Mouse (Mus musculus): ENCODE results near the gene Exoc2. TPM values are rescaled to one million over a fixed set of nuclear protein-coding genes. Genes with fewer than 3 reads are reported as not detected.

Gene Exoc2
- polyA plus RNA-seq, 1 experiment, result 0.41 TPM

DNA sequence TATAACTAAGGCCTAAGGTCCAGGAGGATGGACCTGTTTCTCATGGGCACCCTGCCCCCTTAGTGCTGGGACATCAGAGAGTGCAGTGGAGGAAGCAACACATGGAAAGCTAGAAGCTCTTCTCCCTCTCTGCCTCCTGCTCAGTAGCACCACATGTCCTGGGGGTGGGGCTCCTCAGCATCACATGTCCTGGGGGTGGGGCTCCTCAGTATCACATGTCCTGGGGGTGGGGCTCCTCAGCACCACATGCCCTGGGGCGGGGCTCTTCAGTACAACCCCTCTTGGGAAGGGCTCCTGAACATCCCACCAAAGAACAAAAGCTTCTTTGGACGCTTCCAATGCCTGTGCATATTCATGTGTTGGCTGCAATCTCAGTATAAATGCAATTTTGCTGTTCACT lies 186.3 kb downstream of the Exoc2 start:
- H3K27me3 ChIP-seq (ENCODE audit: control insufficient read depth), result no peaks in the 10 kb centered on the region
- TF ChIP-seq GATA1 (IDR thresholded peaks at IDR 0.05; ENCODE audit: low read length), result no peak
- no peak for TF ChIP-seq TAL1 (IDR thresholded peaks at IDR 0.05; ENCODE audit: low read length)
- H3K4me1 ChIP-seq (ENCODE audit: control insufficient read depth), result no peaks in the 10 kb centered on the region
- no peak overlapping the region for H3K4me3 ChIP-seq (replicated peaks)
- H3K9me3 ChIP-seq (ENCODE audit: control insufficient read depth, low read length), result no peaks in the 10 kb centered on the region
- no peaks in the 10 kb centered on the region for H3K36me3 ChIP-seq (ENCODE audit: control insufficient read depth)

DNA sequence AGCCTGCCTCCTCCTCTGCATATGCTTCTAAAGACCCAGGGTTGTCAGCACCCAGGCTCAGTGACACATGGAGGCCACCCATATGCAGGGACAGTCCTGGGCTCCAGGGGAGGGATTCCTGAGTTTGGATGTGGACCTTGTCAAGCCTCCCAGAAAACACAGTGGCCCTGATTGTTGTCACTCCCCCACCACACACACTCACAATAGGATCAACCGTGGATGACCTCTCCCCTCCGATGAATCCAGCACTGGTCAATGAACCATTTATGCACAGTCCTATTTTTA lies 186.9 kb downstream of the Exoc2 start:
- H3K4me1 ChIP-seq (ENCODE audit: control insufficient read depth), result no peaks in the 10 kb centered on the region
- no peaks in the 10 kb centered on the region for H3K36me3 ChIP-seq (ENCODE audit: control insufficient read depth)
- TF ChIP-seq GATA1 (IDR thresholded peaks at IDR 0.05; ENCODE audit: low read length), result no peak
- H3K27me3 ChIP-seq (ENCODE audit: control insufficient read depth), result no peaks in the 10 kb centered on the region
- no peak overlapping the region for H3K4me3 ChIP-seq (replicated peaks)
- no peaks in the 10 kb centered on the region for H3K9me3 ChIP-seq (ENCODE audit: control insufficient read depth, low read length)

DNA sequence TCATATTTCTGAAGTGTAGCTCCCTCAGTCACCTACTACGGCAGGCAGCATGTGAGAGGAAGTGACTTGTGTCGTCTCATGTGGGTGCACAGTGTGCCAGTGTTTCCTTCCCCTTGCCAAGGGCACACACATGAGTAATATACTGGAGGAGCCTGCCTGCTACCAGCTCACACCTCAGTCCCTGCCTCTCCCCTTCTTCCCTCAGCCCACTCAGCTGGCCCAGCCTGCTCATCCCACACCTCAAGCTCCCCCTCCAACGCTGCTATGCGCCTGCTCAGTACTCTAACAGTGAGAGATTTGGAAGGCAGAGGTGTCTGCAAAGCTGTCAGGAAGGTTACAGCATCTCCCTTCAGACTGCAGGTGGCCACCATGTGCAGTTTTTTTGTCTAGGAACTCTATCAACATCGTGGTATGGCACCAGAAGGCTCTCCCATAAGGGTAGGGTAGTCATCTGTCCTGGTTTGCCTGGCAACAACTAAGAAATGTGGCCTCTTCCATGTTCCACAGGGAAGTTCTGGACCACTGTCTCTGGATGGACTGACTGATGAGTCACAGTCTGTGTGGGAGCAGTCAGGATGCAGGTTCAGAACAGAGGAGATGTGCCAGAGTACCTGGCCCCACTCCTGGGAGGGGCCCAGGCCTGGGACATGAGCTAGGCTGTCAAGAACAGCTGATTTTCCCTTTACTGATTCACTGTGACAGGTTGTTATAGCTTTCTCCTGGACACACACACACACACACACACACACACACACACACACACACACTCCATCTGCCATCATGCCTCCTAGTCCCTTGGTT lies 187.5 kb downstream of the Exoc2 start:
- Histone ChIP-seq H3K4me1 (ENCODE audit: control insufficient read depth) (no peaks in the 10 kb centered on the region), H3K27me3 (ENCODE audit: control insufficient read depth) (no peaks in the 10 kb centered on the region), H3K36me3 (ENCODE audit: control insufficient read depth) (no peaks in the 10 kb centered on the region), H3K4me3 (replicated peaks) (no peak overlapping the region), H3K9me3 (ENCODE audit: control insufficient read depth, low read length) (no peaks in the 10 kb centered on the region)
- TF ChIP-seq TAL1 (IDR thresholded peaks at IDR 0.05; ENCODE audit: low read length) (no peak), GATA1 (IDR thresholded peaks at IDR 0.05; ENCODE audit: low read length) (no peak)

DNA sequence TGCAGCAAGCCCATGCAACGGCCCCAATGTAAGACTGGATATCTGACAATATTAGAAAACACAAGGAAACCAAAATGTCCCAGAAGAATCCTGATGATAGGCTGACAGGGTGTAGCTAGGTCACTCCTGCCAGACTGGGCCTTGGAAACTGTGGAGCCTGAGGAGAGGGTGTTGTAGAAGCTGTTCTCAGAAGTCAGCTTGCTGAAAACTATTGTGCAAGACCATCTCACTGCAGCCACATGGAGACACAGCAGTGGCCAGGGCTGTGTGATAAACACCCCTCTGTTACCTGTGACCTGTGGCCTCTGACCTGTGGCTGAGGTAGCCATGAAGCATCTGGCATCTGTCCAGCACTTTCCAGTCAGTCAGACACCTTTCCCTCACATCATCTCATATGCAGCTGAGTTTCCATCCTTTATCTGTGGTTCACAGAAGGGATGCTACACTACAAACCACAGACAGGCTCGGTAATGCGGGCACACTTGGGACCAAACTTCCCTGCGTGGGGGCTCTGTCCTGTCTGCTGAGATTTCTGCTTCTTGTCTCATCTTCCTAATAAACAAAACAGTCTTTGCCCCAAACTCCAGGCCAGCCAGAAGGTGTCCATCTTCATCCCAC lies 188.4 kb downstream of the Exoc2 start:
- Histone ChIP-seq H3K9me3 (ENCODE audit: control insufficient read depth, low read length) (no peaks in the 10 kb centered on the region), H3K36me3 (ENCODE audit: control insufficient read depth) (no peaks in the 10 kb centered on the region), H3K27me3 (ENCODE audit: control insufficient read depth) (no peaks in the 10 kb centered on the region), H3K4me1 (ENCODE audit: control insufficient read depth) (no peaks in the 10 kb centered on the region), H3K4me3 (replicated peaks) (no peak overlapping the region)
- TF ChIP-seq GATA1 (IDR thresholded peaks at IDR 0.05; ENCODE audit: low read length) (no peak), TAL1 (IDR thresholded peaks at IDR 0.05; ENCODE audit: low read length) (no peak)

DNA sequence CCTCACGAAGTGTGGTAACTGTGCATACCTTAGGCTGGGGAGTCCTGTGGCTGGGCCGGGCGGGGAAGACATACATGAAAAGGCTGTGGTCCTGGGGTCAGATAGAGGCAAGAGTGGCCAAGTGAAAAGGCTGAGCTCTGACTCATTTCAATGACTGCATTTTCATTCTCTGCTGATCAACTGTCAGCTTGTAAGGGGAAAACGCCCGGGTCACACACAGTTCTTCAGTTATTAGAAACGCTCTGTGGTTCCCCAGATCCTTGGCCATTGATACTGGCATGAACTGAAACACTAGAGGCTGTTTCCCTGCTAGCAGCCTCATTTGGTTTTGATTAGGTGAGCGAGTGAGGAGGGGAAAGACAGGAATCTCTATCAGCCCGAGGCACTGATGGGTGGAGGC lies 191.5 kb downstream of the Exoc2 start:
- Histone ChIP-seq H3K36me3 (ENCODE audit: control insufficient read depth) (no peaks in the 10 kb centered on the region), H3K27me3 (ENCODE audit: control insufficient read depth) (no peaks in the 10 kb centered on the region), H3K4me1 (ENCODE audit: control insufficient read depth) (no peaks in the 10 kb centered on the region), H3K9me3 (ENCODE audit: control insufficient read depth, low read length) (no peaks in the 10 kb centered on the region), H3K4me3 (replicated peaks) (no peak overlapping the region)
- no peak for TF ChIP-seq GATA1 (IDR thresholded peaks at IDR 0.05; ENCODE audit: low read length)
- no peak for TF ChIP-seq TAL1 (IDR thresholded peaks at IDR 0.05; ENCODE audit: low read length)

DNA sequence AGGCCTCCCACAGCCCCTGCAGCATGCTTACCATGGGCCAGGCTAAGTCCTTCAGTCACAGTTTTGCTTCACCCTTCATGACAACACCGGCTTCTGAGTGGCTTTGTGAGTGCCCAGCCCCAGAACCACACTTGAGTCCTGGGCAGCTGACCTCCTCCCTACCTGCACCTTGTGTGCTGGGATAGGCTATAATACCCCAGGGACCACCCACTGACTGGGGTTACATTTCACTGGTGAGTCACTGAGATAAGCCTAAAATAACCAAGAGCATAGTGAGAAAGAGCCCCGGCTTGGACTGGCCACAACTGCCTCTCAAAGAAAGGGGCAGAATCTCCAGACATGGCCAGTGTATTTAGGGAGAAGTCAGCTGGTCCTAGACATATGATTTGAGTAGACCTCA lies 192.0 kb downstream of the Exoc2 start:
- Histone ChIP-seq H3K27me3 (ENCODE audit: control insufficient read depth) (no peaks in the 10 kb centered on the region), H3K36me3 (ENCODE audit: control insufficient read depth) (no peaks in the 10 kb centered on the region), H3K4me3 (replicated peaks) (no peak overlapping the region), H3K4me1 (ENCODE audit: control insufficient read depth) (no peaks in the 10 kb centered on the region), H3K9me3 (ENCODE audit: control insufficient read depth, low read length) (no peaks in the 10 kb centered on the region)
- TF ChIP-seq TAL1 (IDR thresholded peaks at IDR 0.05; ENCODE audit: low read length), result no peak
- TF ChIP-seq GATA1 (IDR thresholded peaks at IDR 0.05; ENCODE audit: low read length), result no peak

DNA sequence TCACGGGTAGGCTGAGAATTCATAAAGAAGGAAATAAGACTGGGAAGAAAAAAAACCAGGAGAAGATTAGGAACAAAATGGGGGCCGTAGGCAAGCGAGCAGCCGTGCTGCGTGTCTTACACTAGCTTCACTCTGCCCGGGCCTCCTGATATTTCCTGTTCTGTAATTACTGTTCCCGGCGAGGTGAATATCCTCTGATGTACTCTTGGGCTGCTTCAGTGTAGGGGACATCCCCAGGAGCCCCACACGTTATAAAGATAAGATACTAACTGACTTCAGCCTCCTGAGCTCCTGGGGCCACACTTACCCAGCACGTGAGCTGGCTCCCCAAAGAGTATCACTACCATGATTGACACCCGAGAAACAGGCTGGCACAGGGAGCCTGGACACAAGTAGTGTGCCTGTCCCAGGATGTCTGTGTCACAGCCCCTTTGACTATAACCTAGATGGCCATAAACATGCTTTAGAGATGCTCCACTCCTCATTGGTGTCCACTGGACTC lies 196.2 kb downstream of the Exoc2 start:
- Histone ChIP-seq H3K4me3 (replicated peaks) (no peak overlapping the region), H3K27me3 (ENCODE audit: control insufficient read depth) (no peaks in the 10 kb centered on the region), H3K36me3 (ENCODE audit: control insufficient read depth) (no peaks in the 10 kb centered on the region), H3K9me3 (ENCODE audit: control insufficient read depth, low read length) (no peaks in the 10 kb centered on the region), H3K4me1 (ENCODE audit: control insufficient read depth) (no peaks in the 10 kb centered on the region)
- TF ChIP-seq GATA1 (IDR thresholded peaks at IDR 0.05; ENCODE audit: low read length), result no peak
- no peak for TF ChIP-seq TAL1 (IDR thresholded peaks at IDR 0.05; ENCODE audit: low read length)

DNA sequence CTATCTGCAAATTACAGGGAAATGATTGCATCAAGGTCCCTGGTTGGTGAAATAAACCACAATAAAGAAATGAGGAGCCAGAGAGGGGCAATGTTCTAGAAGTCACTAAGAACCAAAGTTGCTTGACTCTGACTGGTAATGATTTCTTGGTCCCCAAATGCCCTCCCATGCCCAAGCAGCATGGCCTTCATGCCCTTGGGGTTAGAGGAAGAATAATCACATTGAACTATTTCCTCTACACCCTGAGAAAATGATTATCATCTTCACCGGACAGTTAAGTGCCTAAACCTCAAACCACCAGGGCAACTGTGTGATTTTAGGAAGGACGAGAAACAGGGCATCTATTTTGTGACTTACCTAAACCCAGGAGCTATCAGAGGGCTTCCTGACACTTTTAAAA lies 197.9 kb downstream of the Exoc2 start:
- H3K4me1 ChIP-seq (ENCODE audit: control insufficient read depth), result no peaks in the 10 kb centered on the region

DNA sequence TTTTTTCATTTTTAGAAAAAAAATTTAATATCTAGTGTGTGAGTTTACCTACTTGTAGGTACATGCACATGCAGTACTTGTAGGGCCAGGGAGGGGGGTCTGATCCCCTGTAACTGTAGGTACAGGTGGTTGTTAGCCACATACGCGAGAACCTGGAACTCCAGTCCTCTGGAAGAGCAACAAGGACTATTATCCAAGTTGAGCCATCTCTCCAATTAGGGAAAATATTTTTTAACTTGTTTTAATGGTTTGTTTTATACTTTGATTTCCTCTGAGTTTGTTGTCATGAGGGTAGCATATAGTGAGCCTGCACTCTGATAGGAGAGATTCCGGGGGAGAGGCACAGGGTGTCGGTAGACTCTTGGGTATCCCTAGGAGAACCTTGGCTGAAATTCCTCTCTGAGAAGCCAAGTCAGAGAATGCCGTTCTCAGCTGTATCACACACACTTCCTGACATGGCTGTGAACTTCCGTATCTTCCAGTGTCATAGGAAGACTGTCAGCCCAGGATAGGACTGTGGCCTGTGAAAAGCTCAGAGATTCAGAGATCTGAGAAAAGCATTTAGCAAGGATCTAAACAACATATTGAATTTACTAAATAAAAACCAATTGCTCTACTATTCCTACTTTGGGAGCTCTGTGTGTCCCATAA lies 206.3 kb downstream of the Exoc2 start:
- no peak for TF ChIP-seq TAL1 (IDR thresholded peaks at IDR 0.05; ENCODE audit: low read length)
- TF ChIP-seq GATA1 (IDR thresholded peaks at IDR 0.05; ENCODE audit: low read length), result no peak
- H3K36me3 ChIP-seq (ENCODE audit: control insufficient read depth), result no peaks in the 10 kb centered on the region
- H3K9me3 ChIP-seq (ENCODE audit: control insufficient read depth, low read length), result no peaks in the 10 kb centered on the region
- no peaks in the 10 kb centered on the region for H3K27me3 ChIP-seq (ENCODE audit: control insufficient read depth)
- H3K4me1 ChIP-seq (ENCODE audit: control insufficient read depth), result no peaks in the 10 kb centered on the region
- H3K4me3 ChIP-seq (replicated peaks), result no peak overlapping the region

More for the DNA sequence above, 197.9 kb downstream of the Exoc2 start:
- Histone ChIP-seq H3K4me3 (replicated peaks) (no peak overlapping the region), H3K9me3 (ENCODE audit: control insufficient read depth, low read length) (no peaks in the 10 kb centered on the region), H3K36me3 (ENCODE audit: control insufficient read depth) (no peaks in the 10 kb centered on the region), H3K27me3 (ENCODE audit: control insufficient read depth) (no peaks in the 10 kb centered on the region)
- TF ChIP-seq GATA1 (IDR thresholded peaks at IDR 0.05; ENCODE audit: low read length) (no peak), TAL1 (IDR thresholded peaks at IDR 0.05; ENCODE audit: low read length) (no peak)

Data from erythroblast, embryonic 14.5 days (primary cell).